Mouse (Mus musculus): Measurements from ENCODE around the gene Desi2.
"Not testable (repeated sequence)": the region's sequence is repeated elsewhere in the genome, so short reads cannot be mapped to it uniquely, and the experiment has no call there.

Desi2 gene

DNA sequence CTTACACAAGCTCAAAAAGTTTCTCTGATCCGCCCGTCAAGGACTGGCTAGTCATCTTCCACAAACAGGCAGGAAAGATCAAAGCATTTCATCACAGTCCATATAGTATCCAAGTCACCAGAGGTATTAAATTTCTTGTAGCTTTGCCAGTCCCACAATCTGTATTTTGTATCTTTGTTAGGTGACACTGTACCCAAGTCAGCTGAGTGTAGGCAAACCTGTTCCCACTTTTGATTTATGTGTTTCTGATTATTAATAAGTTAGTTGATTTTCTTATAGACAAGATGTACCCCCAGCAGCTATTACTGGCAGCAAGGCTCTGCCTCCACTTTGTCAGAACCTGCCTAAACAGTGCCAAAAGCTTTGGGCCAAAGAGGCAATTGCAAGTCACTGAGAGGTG lies 71.6 kb downstream of the Desi2 start:
- no peak for DNase-seq (ENCODE audit: low spot score)

DNA sequence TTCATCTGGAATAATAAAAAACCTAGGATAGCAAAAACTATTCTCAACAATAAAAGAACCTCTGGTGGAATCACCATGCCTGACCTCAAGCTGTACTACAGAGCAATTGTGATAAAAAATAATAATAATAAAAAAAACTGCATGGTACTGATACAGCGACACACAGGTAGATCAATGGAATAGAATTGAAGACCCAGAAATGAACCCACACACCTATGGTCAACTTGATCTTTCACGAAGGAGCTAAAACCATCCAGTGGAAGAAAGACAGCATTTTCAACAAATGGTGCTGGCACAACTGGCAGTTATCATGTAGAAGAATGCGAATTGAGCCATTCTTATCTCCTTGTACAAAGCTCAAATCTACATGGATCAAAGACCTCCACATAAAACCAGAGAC lies 78.2 kb downstream of the Desi2 start:
- not testable (repeated sequence) for DNase-seq (ENCODE audit: low spot score)

DNA sequence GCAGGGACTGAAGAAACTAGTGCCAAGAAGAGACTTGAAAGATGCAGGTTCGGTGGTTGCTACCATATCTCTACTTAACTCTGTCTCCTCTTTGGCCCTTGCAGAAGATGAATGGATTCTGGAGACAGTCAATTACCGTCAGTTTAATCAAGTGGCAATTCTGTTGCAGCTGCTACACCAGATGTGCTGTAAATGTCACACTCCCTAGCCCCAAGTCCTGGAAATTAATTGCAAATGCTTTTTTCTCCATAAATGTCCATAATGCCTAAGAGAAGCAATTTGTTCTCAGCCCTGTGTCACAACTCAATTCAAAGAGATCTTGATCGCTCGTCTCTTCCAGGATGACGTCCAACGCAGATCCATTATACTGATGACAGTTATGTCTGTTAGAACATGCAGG lies 83.4 kb downstream of the Desi2 start:
- no peak for DNase-seq (ENCODE audit: low spot score)

DNA sequence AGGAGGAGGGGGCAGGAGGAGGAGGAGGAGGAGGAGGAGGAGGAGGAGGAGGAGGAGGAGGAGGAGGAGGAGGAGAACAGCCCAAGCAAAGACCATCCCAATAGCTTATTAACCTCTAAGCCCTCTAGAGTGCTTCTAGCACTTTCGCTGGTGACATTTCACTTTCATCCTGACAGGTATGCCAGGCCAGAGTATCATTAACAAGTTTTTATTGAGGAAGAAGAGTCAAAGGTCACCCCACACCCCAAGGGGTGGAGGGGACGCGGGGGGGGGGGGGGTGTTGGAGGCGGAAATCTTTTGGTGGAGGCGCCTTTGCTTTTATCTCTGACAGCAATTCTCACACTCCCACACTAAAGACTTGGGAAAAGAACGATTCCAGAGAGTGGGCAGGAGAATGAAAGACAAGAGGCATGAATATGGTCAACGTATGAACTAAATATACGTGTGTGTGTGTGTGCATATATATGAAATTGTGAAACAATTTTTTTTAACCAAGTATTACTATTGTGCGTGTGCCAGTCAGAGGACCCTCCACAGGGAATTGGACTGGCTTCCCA lies 88.0 kb downstream of the Desi2 start:
- DNase-seq (ENCODE audit: low spot score), result no peak

DNA sequence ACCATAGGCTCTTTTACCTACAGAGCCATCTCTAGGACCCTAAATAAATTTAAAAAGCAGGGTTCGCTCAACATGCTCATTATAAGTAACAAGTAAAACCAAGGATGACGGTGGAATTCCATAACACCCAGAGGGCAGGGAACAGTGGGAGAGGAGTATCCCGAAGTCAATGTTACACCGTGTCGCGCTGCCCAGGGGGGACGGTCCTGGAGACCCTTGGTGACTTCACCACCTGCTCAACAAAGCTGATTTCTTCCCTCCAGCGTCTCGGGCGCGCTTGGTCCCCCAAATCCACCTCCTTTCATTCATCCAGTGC lies 88.5 kb downstream of the Desi2 start:
- no peak for DNase-seq (ENCODE audit: low spot score)

DNA sequence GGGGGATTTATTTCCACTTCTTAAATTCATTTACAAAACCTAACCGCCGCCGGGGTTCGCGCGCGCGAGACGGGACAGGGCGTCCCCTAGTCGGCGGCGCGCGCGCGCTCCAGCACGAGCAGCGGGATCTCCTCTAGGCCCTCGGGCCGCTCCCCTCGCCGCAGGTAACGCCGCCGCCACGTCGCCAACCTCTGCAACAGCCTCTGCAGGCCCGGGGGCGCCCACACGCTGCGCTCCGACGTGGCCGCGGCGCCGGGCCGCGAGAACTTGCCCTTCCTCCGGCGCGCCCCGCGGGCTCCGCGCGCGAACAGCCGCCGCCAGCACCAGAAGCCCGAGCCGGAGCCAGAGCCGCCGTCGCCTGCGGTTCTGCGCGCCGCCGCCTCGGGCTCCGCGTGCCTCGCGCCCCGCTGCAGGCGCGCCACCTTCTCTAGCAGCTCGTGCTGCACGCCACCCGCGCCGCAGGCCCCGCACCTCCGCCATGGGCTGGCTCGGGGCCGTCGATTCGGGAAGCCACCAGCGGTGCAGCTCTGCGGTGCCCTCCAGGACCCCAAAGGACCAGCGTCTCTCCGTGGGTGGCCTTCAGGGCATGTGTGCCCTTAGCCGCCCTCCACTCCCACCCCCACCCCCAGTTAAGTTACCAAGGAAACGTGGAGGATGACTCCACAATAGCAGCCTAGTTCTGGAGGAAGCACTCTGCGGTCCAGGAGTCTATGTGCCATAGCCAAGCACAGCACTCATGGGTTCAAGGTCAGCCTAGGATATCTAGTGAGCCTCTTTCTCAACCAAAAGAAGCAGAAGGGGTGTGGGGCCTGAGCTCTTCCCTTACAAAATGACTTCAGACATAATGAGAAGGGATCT lies 89.1 kb downstream of the Desi2 start:
- DNase-seq (ENCODE audit: low spot score), result peak; percentile 67

DNA sequence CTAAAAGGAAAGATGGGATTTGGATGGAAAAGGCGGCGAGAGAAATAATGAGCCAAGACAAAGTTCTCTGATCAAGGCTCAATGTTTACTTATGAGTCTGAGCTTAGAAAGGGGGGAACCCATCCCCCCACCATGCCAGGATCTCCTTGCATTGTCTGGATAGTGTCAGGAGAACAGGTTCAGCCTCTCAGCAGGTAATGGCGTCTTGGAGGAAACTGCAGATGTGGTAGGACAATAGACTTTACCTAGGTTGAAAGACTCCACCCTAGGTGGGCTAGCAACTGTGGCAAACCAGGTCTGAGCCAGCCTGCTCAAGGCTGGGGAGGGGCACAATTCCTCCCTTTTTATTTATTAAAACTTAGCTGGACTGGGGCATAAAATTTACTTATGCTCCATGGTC lies 96.1 kb downstream of the Desi2 start:
- not testable (repeated sequence) for DNase-seq (ENCODE audit: low spot score)

DNA sequence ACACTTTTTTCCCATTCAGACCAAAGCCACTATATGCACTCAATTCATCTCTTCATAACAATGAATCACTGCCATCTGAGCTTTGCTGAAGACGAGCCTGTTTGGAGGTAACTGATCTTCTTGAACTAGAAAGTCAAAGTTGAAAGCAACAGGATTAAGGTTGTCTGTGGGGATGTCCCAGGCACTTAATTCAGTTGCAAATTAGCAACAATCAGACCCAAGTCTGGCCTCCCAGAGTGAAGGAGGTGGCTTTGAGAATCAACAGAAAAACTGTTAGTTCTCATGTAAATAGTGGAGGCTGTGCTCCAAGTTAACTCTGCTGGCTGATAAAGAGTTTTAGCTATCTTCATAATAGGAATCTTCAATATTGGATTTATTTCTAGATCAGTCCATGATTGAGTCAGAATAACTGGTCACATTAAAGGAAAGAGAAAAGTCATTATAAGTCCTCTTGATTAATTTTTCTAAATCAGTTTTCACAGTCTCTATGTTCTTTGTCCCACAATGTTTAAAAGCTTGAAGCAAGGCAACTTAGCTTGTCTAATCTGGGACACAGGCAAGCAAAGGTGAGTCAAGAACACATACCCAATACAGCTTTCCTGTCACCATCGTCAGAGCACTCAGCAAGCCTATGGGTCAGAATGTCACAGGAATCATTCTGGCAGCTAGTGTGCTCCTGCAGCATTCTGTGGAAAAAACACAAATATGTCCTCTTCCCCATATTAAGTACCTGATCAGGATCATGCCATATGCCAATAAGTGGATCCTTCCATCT lies 96.9 kb downstream of the Desi2 start:
- no peak for DNase-seq (ENCODE audit: low spot score)

DNA sequence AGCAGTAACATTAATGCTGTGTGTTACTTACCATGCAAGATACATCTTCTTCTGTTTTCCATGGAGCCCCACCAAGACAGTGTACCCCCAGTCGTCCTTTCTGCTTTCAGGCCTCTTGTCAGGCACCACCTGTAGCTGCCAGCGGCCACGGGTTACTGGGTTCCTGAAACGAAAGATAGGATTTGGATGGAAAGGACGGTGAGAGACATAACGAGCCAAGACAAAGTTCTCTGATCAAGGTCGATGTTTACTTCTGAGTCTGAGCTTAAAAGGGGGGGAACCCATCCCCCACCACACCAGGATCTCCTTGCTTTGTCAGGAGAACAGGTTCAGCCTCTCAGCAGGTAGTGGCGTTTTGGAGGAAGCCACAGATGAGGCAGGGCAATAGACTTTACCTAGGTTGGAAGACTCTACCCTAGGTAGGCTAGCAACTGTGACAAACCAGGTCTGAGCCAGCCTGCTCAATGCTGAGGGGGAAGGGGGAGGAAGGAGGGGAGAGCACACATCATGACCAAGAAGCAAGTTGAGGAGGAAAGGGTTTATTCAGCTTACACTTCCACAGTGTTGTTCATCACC lies 100.5 kb downstream of the Desi2 start:
- DNase-seq (ENCODE audit: low spot score), result no peak

DNA sequence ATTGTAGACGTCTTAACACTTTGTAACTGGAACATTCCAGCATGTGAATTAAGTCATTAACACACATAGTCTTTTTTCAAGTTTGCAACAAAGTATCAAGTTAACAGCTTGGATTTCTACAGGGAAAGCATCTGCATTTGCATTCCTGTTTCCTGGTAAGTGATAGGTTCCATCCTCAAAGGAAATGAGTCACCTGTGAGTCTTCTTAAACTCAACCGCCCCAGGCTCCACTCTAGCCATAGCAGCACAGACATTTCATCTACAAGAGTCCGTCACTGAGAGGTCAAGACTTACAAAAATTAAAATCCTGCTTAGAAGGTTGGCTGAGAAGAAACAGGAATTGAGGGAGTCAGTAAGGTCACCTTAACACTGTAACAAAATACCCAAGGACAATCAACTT lies 104.5 kb downstream of the Desi2 start:
- no peak for DNase-seq (ENCODE audit: low spot score)

DNA sequence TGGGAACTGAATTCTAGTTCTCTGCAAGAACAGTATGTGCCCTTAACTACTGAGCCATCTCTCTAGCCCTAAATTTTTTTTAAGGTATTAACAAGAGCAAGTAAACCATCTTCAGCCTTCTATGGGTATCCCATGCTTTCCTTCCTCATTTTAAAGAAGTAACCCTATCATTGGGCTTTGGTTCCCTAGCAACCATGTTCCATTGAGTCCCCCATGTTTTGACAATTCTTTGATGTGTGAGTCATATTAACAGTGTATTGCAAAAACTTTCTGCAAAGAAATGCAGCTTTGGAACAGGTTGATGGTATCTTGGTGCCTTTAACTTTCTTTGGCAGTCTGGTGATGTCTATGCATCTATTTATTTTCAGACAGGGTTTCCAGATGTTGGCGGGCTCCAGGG lies 106.8 kb downstream of the Desi2 start:
- DNase-seq (ENCODE audit: low spot score), result no peak

DNA sequence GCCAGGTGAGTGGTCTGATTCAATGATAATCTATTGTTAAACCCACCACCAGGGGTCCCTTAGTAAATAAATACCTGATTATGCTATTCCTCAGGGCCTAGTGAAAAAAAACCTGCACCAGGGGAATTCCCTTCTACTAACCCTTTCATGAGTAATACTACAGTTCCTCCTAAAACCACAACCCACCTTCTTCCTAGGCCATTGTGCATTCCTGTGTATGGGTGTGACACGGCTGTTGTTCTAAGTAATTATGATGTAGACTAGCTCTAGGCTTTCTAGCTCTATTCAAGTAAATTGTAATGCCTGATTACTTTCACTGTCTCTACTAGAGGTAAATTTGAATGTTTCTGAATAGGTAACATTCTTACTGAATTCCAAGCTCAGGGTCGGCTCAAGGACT lies 114.0 kb downstream of the Desi2 start:
- DNase-seq (ENCODE audit: low spot score), result not testable (repeated sequence)

DNA sequence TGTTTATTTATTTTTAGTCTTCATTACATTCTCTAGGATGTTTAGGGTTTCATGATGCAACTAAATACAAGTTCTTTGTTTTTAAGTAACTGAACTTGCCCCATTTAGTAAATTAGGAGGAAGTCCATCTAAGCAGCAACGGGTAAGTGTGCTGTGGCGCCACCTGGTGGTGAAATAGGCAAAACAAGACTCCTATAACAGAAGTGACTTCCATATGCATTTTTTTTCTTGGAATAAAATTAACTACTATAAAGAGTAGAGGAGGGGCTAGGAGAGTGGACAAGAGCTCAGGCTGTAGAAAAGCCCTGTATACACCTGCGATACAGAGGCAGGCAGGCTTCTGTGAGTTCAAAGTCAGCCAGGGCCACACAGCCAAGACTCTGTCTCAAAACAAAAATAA lies 116.2 kb downstream of the Desi2 start:
- DNase-seq (ENCODE audit: low spot score), result peak; percentile 84

All from layer of hippocampus, adult 11-12 months (tissue).